Mouse (Mus musculus) liver, adult 2 months (tissue): Measurements from ENCODE around the gene Fars2.

Source experiments
- CTCF ChIP-seq: fragments of 200-500 bp; IDR thresholded peaks from 2 replicates; pipeline ENCODE4 v1.5.1; 2011; ENCODE audit warnings: low read depth, low read length, control low read depth
- POLR2A ChIP-seq: fragments of 200-500 bp; IDR thresholded peaks from 2 replicates; pipeline ENCODE4 v1.6.1; 2011; ENCODE audit warnings: low read length, control low read depth; ENCODE audit not compliant: insufficient read depth; ENCODE audit errors: extremely low read depth

DNA sequence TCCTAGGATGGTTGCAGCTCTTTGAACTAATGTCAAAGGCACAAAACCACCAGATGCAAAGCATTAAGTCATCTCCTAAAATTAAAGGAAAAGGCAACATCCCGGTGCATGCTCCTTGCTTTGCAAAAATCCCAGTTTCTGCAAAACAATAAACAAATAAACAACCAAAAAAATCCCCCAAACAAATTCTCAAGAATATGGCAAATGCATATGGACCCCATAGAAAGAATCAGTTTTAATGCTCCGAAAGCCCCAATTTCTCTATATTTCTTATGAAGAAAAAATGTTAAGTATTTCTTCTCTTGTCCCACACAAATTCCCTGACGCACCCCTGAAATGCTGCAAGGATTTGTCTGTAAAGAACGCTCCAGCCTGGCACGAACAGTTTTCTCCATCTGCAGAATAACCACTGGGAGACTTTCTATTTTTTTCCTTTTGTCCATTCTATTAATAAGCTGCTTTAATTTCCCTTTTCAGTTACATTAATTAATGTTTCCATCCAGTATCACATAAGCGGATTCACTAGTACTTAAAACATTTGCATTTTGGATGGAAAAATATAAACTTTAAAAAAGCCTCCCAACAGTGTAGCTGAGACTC is 615.8 kb downstream of the Fars2 start:
- no peak for TF ChIP-seq CTCF
- TF ChIP-seq POLR2A: no peak
